Mouse (Mus musculus) heart, adult 11 months (tissue): ENCODE measurements around the gene Eif4g3.
"Not testable (repeated sequence)": the region's sequence is repeated elsewhere in the genome, so short reads cannot be mapped to it uniquely, and the experiment has no call there.

ENCODE experiments used
- DNase-seq: peaks from one replicate; pipeline ENCODE4 v3.0.0; 2022

Eif4g3 gene

DNA sequence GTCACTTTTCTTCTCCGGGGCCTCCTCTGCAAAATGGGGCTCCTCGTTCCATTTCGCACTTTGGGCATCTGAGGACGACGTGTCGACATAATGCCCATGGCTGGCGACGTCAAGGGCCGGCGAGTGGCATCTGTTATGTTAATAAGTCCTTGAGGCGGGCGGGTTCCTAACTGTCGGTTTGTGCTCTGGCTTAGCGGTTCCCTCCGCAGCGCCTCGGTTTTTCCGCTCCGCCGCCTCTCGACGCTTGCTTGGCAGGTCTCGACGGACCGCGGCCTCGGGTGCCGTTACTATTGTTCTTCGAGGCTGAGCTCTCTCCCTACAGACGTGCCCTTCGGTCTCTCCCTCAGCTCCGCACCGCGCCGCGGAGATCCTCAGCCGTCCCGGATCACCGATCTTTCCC is at the start of gene Eif4g3:
TSS of gene Eif4g3 (plus strand) at position 133 of the 400 bp plus-strand sequence.
- DNase-seq: no peak

DNA sequence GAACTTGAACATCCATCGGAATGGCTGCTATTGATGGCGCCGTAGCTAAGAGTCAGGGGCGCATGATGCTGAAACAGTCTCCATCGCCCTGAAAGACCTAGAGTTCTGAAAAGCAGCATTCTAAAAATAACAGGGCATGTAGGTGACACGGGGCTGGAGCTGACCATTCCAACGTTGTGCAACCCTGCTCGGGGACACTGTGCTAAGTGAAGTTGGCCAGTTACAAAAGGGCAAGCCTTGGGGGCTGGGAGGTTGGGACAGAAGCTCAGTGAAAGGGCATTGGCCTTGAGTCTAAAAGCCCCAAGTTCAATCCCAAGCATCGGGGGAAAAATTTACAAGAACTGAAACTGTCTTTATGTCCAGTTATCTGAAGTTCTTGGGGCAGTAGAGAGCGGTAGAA is 49.3 kb upstream of the Eif4g3 start:
- peak; percentile 96 for DNase-seq

DNA sequence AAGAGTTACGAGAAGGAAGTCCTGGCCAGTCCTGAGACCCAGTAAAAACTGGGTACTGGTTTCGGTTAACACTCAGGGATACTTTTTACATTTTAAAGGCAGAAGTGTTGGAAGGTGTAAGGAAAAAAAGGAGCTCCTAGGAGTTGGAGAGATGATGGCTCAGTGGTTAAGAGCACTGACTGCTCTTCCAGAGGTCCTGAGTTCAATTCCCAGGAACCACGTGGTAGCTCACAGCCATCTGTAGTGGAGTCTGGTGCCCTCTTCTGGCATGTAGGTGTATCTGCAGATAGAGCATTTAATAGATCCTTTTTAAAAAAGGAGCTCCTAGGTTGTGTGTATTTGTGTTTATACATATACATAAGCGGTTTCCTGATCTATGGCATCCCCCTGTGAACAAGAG is 47.4 kb upstream of the Eif4g3 start:
- no peak for DNase-seq

DNA sequence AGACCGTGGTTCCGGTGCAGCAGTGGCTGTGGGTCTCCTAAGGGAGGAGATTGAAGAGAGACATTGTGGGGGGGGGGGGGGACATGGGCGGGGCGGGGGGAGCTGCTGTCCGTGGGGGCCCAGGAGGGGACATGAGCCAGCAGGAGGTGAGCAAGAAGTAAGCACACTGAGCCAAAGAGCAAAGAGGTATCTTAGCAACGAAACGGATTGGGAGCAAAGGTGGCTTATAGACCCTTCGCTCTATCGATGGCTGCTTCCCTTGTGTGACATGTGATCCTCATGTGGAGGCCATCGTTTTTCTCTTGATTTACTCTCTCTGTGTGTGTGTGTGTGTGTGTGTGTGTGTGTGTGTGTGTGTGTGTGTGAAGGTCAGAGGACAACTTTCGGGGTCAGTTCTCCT is 46.4 kb upstream of the Eif4g3 start:
- no peak for DNase-seq

DNA sequence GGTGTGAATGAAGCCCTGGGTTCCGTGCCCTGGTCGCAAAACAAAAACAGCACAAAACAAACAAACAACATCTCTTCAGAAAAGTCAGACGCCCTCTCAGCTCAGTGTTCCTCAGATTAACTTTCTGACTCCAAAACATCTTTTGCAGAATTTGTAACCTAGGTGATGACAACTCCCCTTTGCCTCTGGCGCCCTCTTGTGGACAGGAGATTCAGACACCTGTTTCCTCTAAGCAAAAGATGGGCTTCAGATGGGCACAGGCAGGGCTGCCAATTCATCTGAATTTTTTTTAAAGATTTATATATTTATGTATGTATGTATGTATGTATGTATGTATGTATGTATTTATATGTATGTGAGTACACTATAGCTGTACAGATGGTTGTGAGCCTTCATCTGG is 40.0 kb upstream of the Eif4g3 start:
- peak; percentile 94 for DNase-seq

DNA sequence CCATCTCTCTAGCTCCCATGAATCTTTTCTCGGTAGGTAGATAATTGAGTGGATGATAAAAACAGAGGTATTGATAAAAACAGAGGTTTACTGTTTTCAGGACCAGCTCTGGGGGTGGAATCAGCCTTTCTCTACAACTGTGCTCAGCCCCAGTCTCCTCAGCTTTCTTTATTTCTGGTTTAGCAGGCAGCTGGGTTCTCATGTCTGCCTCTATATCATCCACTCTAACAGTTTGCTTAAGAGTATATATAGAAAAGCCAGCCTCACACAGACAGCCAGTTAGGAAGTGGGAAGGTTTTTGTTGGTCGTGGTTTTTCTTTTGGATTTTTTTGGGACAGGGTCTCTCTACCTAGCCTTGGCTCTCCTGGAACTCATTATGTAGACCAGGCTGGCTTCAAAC is 38.6 kb upstream of the Eif4g3 start:
- no peak for DNase-seq

DNA sequence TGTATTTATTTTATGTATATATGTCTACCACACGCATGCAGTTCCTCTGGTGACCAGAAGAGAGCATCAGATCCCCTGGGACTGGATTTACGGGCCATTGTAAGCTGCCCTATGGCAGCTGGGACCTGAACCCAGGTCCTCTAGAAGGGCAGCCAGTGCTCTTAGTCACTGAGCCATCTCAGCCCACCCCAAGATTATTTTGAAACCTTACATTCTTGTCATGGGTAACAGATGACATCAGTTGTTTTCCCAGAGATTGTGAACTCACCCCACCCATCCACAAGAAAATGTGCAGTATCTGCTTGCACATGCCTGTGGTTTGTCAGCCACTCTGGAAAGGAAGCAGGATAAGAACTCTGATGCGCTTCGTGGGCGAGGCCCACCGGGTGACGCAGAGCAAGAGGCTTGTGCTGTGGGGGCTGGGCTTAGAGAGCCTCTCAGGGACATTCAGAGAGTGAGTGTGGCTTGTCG is 37.9 kb upstream of the Eif4g3 start:
- peak; percentile 98 for DNase-seq

DNA sequence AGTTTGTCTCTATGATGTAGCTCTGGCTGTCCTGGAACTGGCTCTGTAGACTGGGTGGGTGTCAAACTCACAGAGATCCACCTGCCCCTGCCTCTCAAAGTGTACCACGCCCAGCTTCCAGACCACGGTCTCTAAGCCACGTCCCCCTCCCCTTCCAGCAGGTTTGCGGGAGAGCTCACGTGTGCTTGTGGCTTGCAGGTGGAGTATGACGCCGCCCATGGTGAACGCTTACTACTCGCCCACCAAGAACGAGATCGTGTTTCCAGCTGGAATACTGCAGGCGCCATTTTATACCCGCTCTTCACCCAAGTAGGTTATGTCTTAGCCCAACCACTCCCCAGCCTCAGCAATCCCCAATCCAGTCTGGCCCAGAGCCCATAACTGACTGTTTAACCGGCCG is 36.6 kb upstream of the Eif4g3 start:
- peak; percentile 91 for DNase-seq

DNA sequence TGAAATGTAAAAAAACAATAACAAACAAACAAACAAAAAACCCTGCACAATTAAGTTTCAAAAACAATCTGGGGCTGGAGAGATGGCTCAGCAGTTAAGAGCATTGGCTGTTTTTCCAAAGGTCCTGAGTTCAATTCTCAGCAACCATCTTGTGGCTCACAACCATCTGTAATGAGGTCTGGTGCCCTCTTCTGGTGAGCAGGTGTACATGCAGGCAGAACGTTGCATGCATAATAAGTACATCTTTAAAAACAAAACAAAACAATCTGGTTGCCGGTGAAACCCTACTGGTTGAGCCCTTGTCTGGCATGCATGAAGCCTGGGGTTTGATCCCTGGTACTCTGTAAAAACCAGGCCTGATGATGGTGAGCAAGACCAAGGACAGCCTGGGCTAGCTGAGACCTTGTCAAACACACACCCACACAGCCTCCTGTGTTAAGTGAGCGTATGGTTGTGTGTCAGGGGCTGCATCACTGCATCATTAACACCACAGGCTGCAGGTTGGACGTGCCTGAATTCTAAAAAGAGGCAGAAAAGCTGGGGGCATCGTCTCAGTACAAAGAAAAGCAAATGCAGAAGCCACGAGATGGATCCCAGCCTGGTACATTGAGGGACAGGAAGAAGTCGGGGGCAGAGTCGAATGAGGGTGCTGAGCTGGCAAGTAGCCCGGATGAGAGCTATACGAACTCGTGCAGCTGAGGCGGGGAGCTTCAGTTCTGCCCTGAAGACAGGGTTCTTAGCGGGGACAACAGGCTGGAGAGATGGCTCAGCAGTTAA is 32.7 kb upstream of the Eif4g3 start:
- DNase-seq: no peak

DNA sequence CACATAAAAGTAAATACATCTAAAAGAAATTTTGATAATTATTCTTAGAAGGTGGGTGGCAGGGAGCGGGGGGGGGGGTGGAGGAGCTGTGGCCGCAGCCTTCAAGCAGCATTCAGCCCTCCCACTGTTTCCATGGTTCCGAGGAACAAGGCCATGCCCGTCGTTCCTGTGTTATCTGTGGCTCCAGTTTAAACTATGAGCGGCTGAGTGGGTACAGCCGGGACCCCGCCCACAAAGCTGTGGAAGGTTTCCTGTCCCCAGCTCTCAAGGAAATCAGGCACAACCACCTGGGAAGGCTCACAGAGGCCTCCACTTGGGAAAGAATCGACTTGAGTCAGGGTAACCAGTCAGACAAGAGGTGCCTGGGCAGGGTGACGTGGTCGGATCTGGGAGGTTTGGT is 32.1 kb upstream of the Eif4g3 start:
- DNase-seq: peak; percentile 96

DNA sequence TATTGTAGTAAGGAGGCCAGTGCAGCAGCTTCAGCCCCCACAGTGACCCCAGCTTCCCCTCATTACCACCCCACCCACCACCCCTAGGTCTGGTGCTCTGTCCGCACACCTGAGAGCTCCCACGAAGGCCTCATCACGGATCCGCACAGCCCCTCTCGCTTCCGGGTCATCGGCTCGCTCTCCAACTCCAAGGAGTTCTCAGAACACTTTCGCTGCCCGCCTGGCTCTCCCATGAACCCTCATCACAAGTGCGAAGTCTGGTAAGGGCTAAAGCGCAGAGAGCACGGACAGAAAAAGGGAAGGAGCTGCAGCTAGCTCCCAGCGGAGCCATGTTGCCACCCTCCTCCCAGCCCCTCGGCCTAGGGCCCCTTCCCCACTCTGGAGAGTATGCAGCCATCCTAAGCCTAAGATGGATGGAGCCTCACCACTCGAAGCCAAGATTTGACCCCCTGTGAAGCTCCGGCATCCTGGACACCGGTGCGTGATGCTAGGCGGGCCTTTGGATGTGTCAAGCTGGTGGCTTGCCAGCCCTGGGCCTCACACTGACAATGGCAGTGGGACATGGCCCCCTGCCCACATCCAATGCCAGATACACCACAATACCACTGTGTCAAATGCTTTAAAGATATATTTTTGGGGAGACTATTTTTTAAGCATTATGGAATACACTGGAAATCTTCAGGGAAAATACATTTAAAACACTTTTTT is 30.0 kb upstream of the Eif4g3 start:
- peak; percentile 91 for DNase-seq

DNA sequence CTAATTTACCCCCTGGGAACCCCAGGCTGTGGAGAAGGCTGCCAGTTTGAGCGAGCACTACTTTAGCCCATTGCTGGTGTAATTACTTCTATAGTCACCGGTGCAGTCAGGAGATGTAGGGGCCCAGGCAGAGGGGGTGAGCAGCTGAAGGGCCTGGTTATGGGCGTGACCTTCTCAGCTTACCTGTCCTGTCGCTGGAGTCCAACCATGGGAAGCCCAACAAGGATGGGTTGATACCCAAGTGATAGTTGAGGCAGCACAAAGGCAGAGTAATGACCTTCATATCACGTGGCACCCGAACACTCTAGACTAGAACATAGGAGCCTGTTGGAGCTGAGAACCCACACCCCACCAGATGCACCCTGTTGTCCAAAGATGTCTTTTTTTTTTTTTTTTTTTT is 29.4 kb upstream of the Eif4g3 start:
- peak; percentile 92 for DNase-seq

DNA sequence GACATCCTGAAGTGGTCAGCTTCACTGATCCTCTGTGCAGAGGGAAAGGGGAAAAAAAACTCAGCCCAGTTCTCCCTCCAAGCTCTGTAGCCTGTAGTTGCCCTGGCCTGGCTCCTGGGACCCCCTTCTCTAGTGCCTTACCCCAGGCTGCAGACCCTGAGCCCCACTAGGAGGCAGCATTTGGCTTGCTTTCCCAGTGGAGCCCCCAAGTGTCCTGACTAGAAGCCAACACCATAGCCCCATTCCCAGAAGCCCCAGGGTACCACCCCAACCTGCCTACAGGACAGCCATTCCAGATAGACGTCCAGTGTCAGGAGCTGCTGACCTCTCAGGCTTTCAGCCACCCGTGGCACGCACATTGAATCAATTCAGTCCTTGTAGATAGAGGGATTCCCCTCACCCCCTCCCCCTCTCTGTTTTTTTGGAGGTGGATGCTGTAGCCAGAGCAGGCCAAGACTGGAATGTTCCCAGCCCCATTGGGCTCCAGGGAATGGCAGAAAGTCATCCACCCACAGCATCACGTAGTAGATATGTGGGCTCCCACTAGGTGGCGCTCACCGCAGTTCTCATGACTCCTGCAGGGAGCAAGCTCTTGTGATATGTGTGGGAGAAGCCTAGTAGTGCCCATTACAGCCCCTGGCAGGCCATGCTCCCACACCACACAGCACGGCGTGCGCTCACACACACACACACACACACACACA is 28.8 kb upstream of the Eif4g3 start:
- DNase-seq: peak; percentile 98

DNA sequence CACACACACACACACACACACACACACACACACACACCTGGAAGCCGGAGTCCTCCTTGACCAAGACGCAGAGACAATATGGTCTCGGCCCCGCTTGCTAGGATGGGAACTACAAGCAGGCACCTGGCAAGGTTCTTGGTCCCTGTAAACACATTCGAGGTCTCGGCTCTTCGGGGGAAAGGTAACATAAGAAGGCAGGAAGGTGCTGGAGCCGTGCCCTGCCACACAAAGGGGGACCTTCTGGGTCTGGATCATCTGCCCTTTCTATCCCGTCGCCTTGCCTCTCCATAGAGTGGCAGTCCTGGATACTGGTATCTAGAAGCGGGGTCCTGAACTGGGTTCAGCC is 28.3 kb upstream of the Eif4g3 start:
- DNase-seq: peak; percentile 94

DNA sequence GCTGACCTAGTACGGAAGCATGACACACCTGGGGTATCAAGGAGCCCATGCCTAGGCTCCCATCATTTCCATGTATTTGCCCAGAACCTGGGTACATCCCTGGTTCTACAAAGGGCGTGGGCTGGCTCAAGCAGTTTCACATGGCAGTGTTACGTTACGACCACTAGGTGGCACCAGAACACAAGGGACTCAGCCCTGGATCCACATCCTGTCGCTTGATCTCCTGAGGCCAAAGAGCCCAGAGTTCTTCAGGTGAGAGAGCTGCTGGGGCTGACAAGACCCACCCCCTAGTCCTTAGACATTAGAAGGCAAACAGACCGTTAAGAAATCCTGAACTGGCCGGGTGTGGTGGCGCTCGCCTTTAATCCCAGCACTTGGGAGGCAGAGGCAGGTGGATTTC is 24.6 kb upstream of the Eif4g3 start:
- peak; percentile 97 for DNase-seq

DNA sequence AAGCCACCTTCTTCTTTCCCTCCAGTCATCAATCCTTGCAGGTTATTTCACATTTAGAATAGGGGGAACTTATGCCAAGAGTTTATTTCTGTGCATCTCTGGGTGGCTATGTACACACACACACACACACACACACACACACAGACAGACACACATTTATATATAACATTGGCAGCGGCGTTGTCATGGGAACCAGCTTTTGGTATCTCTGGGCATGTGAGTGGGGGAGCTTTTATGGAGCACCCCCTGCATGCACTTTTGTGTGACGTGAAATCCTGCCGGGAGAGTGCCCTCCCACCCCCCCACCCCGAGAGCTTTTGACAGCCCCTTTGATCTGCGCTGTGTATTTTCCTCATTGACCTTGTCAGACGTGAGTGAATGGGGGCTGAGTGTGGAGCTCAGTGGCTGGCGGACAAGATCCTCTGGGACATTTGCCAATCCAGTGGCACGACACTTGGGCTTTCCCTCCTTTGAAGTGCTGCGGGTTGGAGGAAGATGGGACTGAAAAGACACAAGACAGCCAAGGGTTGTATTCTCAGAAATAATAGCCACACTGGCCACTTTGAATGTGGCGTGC is 22.1 kb upstream of the Eif4g3 start:
- not testable (repeated sequence) for DNase-seq

DNA sequence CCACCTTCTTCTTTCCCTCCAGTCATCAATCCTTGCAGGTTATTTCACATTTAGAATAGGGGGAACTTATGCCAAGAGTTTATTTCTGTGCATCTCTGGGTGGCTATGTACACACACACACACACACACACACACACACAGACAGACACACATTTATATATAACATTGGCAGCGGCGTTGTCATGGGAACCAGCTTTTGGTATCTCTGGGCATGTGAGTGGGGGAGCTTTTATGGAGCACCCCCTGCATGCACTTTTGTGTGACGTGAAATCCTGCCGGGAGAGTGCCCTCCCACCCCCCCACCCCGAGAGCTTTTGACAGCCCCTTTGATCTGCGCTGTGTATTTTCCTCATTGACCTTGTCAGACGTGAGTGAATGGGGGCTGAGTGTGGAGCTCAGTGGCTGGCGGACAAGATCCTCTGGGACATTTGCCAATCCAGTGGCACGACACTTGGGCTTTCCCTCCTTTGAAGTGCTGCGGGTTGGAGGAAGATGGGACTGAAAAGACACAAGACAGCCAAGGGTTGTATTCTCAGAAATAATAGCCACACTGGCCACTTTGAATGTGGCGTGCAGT is 17.9 kb upstream of the Eif4g3 start:
- not testable (repeated sequence) for DNase-seq

DNA sequence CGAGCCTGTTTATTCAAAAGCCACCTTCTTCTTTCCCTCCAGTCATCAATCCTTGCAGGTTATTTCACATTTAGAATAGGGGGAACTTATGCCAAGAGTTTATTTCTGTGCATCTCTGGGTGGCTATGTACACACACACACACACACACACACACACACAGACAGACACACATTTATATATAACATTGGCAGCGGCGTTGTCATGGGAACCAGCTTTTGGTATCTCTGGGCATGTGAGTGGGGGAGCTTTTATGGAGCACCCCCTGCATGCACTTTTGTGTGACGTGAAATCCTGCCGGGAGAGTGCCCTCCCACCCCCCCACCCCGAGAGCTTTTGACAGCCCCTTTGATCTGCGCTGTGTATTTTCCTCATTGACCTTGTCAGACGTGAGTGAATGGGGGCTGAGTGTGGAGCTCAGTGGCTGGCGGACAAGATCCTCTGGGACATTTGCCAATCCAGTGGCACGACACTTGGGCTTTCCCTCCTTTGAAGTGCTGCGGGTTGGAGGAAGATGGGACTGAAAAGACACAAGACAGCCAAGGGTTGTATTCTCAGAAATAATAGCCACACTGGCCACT is 13.7 kb upstream of the Eif4g3 start:
- DNase-seq: not testable (repeated sequence)

DNA sequence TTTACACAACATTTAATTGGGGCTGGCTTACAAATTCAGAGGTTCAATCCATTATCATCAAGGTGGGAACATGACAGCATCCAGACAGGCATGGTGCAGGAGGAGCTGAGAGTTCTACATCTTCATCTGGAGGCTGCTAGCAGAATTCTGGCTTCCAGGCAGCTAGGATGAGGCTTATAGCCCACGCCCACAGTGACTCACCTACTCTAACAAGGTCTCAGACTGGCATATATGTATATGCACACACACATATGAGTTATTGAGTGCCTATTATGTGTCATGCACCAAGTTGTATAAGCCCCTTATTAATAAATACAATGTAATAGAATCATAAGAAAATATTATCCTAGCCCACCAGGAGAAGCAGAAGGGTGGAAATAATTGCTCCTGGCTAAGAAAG is 10.0 kb upstream of the Eif4g3 start:
- DNase-seq: no peak

DNA sequence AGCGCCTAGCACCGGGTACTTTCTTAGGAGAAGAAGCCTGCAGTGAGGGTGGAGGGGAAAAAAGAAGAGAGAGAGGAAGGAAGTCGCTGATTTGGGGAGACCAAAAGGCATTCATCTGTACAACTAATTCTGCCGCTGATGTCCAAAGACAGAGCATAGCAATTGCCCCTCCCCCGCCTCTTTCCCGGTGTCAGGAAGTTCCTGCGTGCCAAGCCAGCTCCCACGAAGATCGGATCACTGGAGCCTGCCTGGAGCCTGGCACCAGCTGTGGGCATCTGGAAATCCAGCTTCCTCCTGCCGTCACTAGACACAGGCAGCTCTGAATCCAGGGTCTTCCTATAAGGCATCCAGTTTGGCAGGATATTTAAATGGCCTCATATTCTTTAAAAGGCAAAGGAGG is 8.6 kb upstream of the Eif4g3 start:
- peak; percentile 88 for DNase-seq

DNA sequence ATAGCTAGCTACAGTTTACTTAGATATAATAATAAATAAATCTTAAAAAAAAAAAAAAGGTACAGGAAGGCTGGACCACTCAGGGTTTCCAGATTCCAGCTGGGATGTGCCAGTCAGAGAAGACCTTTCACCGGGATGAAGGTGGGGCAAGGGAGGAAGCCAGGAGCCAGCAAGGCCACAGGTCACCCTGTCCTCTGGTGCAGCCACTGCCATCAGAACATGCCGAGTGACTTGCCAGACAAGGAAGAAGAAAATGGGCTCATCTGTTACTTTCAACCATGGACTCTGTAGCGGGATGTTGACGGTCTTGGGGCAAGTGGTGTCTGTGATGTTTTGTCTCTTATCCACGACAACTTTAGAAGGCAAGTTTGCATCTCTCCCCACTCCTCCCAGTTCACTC is 8.1 kb upstream of the Eif4g3 start:
- no peak for DNase-seq

DNA sequence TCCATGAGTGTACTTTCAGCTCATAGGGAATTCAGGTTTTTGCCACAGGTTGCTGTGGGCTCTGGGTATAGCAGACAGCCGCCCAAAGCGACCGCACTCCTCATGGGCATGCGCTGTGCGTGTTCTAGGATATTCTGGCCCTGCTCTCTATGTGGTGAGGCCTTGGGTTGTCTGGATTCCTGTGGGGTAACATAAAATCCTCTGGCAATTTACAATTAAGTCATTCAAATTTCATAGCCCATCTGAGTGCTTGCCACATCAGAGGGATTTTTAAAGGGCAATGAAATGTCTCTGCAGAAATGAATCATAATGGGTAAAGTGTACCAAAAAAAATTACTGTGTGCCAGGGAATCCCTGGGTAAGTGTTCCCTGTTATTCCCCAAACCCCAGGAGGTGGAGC is 3.4 kb upstream of the Eif4g3 start:
- DNase-seq: no peak

DNA sequence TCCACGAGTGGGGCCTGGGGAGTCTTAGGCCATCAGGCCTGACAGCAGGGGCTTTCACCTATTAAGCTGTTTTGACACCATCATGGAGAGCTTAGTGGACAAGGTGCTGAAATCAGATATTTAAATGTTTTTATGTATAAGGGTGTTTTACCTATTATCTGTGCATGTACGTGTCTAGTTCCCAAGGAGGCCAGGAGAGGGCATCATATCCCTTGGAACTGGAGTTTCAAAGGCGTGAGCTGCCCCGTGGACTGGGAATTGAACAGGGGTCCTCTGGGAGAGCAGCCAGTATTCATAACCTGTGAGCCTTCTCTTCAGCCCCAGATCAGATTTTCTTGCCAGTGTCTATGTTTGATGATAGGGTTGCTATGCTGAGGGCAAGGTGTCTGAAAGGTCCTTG is 2.4 kb upstream of the Eif4g3 start:
- DNase-seq: peak; percentile 76
